Mouse (Mus musculus): ENCODE measurements around the gene Cd164.
A peak's percentile ranks its signal among the peaks of the same experiment; 100 is the strongest.

Cd164 gene

DNA sequence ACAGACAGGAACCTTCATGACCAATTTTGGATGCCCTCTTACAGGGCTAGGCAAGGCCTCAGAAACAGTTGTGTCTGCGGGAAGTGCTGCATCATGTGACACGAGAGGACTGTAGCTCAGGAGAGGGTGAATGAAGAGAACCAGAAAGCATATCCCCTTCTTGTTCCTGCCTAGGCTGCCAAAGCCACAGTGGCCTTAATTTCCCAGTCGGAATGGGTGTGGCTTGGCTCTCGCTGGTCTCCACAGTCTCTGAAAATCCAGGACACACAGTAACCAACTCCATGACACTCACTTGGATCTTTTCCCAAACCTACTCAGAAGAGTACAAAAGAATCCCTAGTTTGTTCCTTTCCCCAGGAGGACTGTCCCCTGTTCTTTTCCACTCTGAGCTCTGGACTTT is 18.3 kb upstream of the Cd164 start:
- no peak for DNase-seq (ENCODE audit: low spot score)

DNA sequence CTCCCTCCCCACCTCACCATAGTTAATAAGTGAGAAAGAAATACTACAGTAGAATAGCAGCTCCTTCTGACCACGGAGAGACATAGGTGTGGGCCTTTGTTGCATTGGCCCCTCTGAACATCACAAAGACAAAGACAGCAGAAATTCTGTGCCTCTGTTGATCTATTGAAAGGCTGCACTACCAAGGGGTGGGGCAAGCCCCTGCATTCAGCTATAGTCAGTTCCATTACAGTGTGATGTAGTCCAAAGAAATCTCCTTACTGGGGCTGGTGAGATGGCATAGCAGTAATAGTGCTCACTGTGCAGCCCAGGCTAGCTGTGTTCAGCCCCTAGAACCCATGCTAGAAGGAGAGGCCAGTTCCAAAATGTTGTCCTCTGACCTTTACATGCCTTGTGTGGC is 14.2 kb upstream of the Cd164 start:
- no peak for DNase-seq (ENCODE audit: low spot score)

DNA sequence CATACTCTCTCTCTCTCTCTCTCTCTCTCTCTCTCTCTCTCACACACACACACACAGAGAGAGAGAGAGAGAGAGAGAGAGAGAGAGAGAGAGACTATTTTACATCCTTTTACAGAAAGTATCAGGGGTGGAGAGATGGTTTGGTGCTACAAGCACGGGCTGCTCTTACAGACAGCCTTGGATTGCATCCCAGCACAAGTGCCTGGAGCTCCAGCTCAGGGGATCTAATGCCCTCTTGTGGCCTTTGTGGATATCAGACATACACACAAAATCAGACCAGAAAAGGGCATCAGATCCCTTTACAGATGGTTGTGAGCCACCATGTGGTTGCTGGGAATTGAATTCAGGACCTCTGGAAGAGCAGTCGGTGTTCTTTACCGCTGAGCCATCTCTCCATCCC is 13.8 kb upstream of the Cd164 start:
- peak; percentile 87 for DNase-seq (ENCODE audit: low spot score)

GRCm38 (mm10) chr10:41509160-41509559 is 10.1 kb upstream of the Cd164 start:
- DNase-seq (ENCODE audit: low spot score): peak; percentile 73

DNA sequence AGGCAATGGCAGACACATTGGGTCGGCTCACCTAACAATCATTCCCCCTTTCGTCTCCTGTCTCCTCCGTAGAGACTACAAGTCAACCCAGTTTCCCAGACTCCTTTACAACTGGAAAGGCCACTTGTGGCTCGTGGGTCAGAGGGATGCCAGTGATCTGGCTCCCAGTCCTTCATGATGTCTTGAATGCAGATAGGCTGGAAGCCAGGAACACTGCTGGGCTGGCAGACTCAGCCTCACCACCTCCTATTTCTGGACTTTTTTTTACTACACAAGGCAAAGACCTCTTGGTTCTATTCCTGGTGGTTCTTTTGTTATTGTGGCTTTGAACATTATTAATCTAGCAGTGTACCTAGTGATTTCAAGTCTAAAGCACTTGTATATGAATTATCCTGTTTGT is 4.9 kb upstream of the Cd164 start:
- DNase-seq (ENCODE audit: low spot score): no peak

DNA sequence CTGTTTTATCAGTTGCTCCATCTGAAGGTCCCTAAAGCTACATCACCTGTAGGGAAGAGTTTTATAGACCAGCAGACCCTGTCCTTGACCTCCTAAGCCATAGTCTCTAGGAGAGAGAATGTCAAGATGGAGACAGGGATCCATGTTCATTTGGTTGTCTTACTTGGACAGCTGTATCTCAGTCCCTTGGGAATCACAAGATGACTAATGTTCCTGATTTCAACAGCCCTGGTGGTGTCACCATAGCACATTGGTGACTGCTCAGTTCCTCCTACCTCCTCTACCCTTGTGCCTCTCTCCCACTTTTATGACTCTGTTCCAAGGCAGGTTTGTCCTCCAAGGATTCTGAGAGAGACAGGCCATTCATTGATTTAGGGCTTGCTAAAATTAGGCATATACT is 4.3 kb upstream of the Cd164 start:
- DNase-seq (ENCODE audit: low spot score): no peak

GRCm38 (mm10) chr10:41518508-41518980 is 670 bp upstream of the Cd164 start:
- DNase-seq (ENCODE audit: low spot score): peak; percentile 86

- peak; percentile 54 for DNase-seq (ENCODE audit: low spot score)
Observed at GRCm38 (mm10) chr10:41519640-41520409, 611 bp downstream of the Cd164 start.

DNA sequence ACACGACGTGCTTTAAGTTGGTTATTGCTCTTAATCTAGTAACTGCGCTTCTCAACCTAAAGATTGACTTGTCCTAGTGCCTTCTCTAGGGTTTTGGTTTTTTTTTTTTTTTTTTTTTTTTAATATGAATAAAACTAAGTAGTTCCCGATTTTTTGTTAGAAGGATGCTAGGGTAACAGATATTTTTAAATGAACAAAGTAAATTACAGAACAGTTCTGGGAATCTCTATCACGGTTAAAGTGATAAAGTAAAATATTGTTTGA is 1.1 kb downstream of the Cd164 start:
- DNase-seq (ENCODE audit: low spot score): no peak

GRCm38 (mm10) chr10:41523386-41523785 is 4.2 kb downstream of the Cd164 start:
- DNase-seq (ENCODE audit: low spot score): no peak

GRCm38 (mm10) chr10:41525696-41526095 is 6.5 kb downstream of the Cd164 start:
- DNase-seq (ENCODE audit: low spot score): no peak

DNA sequence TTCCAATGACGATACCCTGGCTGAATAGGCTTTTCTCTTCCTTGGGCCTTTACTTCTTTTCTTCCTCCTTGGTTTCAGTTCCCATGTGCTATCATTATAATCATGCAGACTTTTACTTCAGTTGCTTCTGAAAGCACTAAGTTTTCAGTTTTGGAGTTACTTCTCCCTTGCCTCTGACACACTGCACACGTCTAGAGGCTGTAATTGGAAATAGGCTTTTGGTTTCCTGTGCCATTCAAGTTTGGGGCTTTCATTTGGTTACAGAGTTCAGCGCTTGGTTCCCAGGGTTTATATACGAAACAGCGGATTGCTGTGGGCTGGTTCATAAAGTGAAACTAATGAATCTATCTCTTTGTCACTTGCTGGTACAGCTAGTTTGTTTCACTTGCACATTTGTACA is 10.8 kb downstream of the Cd164 start:
- DNase-seq (ENCODE audit: low spot score): no peak

DNA sequence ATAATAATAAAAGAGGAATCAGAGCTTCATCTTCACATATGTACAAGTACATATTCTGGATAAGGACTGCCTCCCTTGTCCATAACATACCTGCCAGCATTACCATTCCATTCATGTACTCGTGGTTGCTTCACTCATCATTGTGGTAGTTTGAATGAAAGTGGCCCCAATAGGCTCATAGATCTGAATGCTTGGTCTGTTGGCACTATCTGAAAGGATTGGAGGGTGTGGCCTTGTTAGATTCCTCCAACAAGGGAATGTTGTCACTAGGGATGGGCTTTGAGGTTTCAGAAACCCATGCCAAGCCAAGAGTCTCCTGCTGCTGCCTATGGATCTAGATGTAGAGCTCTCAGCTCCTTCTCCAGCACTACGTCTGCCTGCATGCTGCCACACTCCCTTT is 16.8 kb downstream of the Cd164 start:
- no peak for DNase-seq (ENCODE audit: low spot score)

DNA sequence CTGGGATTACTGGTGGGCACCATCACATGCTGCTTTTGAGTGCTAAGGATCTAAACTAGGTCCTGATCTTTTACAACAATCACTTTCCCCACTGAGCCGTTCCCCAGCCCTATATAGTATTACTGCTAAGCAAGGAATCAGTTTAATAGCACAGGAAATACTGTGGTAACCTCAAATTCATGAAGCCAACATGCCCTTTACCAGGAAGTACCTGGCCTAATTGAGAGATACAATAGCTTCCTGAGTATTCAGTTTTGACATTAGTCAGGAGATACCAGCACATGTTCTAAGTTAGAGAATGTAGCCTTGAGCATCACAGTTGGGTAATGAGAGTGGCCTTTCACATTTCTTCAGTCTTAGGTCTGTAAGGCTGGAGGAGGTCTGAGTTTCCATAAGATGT is 17.5 kb downstream of the Cd164 start:
- DNase-seq (ENCODE audit: low spot score): no peak

- DNase-seq (ENCODE audit: low spot score): no peak
Observed at GRCm38 (mm10) chr10:41537226-41537982, 18.2 kb downstream of the Cd164 start.

- no peak for DNase-seq (ENCODE audit: low spot score)
Observed at GRCm38 (mm10) chr10:41537983-41538330, 18.7 kb downstream of the Cd164 start.

GRCm38 (mm10) chr10:41538986-41539385 is 19.8 kb downstream of the Cd164 start:
- DNase-seq (ENCODE audit: low spot score): no peak

DNA sequence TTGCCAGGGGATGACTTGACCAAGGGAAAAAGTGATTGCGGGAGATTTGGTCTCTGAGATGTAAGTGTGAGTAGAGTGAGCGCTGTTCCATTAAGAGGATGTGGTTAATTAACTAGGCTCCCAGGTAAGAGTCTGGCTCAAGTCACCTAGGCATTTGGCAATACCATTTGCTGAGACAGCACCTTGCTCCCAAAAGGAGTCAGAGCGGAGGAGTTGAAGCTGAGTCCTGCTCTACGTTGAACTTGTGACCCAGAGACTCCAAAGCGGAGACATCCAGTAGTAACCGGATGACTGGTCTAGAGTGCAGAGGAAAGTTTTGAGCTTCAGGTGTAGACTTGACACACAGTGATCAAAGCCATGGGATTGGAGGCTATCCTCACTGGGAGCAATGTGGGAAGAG is 22.8 kb downstream of the Cd164 start:
- no peak for DNase-seq (ENCODE audit: low spot score)

DNA sequence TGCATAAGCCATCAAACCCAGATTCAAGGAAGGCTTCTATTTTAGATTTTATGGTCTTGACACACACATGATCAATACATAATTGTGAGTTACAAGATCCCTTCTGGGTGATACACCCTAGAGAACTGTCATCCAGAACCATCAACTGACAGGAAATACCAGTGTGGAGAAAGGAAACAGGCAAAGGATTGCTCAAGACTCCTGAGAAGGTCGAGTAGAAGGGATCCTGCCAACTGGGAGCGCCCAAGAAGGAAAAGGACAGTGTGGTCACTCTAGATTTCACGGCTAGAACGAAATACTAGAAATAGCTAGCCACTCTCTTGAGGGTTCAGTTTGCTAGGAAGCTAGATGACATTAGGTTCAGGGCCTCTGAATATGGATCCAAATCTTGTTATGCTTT is 24.2 kb downstream of the Cd164 start:
- no peak for DNase-seq (ENCODE audit: low spot score)

GRCm38 (mm10) chr10:41543844-41544243 is 24.6 kb downstream of the Cd164 start:
- no peak for DNase-seq (ENCODE audit: low spot score)

DNA sequence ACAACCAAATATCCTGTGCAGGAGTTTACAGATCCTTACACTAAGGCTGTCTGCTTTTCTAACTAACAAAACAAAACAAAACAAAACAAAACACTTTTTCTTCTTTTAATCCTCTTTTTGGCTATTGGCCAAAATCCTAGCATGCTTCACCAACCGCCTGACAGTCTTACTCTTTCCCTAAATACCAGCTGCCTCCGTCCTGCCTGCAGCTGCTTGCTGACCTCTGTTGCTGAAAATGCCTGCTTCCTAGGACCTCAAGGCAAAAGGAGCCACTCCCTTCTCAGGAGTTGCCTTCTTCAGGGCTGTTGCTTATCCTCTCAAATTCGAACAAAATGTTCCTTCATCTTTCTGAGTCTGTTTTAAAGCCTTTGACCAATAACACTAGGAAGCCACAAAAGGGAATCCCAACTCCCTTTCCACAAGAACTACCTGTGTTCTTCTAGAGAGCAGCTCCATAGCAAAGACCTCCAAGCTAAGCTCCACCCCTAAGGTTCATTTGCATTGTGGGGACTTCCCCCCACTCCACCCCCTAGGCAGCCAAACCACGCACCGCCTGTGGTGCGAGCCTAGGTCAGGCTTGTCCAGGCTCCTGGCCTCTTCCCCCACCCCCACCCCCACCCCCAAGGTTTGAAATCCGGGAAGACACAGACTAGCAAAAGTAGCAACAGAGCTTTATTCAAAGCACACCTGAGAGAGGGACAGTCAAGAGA is 25.4 kb downstream of the Cd164 start:
- DNase-seq (ENCODE audit: low spot score): peak; percentile 41

DNA sequence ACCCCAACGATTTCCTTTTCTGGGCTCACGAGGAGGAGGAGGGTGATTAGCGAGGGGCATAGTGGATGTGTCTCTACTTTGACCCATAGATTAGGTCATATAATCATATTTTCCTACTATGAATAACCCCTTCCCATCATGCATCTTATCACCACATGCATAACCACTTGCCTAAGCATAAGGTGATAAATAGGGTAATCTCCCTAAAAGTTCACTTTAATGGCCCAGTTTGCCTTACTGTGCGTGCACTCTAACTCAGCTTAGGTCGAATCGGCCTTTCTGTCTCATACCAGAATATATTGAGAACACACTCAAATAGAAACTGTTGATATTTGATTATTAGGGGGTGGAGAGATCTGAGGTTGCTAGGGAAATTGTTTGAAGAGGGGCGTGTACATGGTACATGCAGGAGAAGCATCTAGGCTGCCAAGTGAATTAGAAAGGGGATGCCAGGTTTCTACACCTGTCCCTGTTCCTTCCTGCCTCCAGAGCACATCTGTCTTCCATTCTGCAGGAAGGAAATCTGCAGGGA is 26.1 kb downstream of the Cd164 start:
- DNase-seq (ENCODE audit: low spot score): no peak

All from embryo, embryonic 10 days (tissue).